Mouse (Mus musculus) kidney, embryonic 16.5 days (tissue): ENCODE measurements around the gene Lgals4. TPM values are rescaled to one million over a fixed set of nuclear protein-coding genes. Genes with fewer than 3 reads are reported as not detected.

Source experiments
- ATAC-seq: fragments of 200-750 bp; cut with Nextera tagmentation; 2 replicates; pipeline ENCODE4 v1.8.0; 2017; ENCODE audit warnings: moderate TSS enrichment; ENCODE audit not compliant: low FRiP score, low TSS enrichment
- H3K27ac ChIP-seq: fragments of 300-500 bp; sonication (generic); 2 replicates; pipeline ENCODE4 v1.5.1; 2014; ENCODE audit warnings: low read length
- H3K27me3 ChIP-seq: fragments of 300-500 bp; sonication (generic); 2 replicates; pipeline ENCODE4 v1.6.1; 2014; ENCODE audit warnings: low read length, control low read depth, mixed read lengths; ENCODE audit not compliant: insufficient read depth
- H3K36me3 ChIP-seq: fragments of 300-500 bp; sonication (generic); 2 replicates; pipeline ENCODE4 v1.6.1; 2014; ENCODE audit warnings: low read length, control low read depth, mixed read lengths; ENCODE audit not compliant: insufficient read depth
- H3K4me1 ChIP-seq: fragments of 300-500 bp; sonication (generic); 2 replicates; pipeline ENCODE4 v1.6.1; 2014; ENCODE audit warnings: low read length, control low read depth, mixed read lengths; ENCODE audit not compliant: insufficient read depth
- H3K4me2 ChIP-seq: fragments of 300-500 bp; sonication (generic); replicated peaks from 2 replicates; pipeline ENCODE4 v1.6.1; 2014; ENCODE audit warnings: low read depth, low read length
- H3K4me3 ChIP-seq: fragments of 300-500 bp; sonication (generic); 2 replicates; pipeline ENCODE4 v1.5.1; 2014; ENCODE audit warnings: mild to moderate bottlenecking, low read length
- H3K9ac ChIP-seq: fragments of 300-500 bp; sonication (generic); replicated peaks from 2 replicates; pipeline ENCODE4 v1.6.1; 2014; ENCODE audit warnings: low read length
- H3K9me3 ChIP-seq: fragments of 300-500 bp; sonication (generic); 2 replicates; pipeline ENCODE4 v1.6.1; 2016; ENCODE audit warnings: low read length, control low read depth
- WGBS: fragments of 180-500 bp; shearing (Covaris S2); extraction: QIAGEN DNeasy Blood & Tissue Kit; methylation state at CpG from one replicate; pipeline ENCODE4 v1.1.7; 2014; 5-methylcytosine and 5-hydroxymethylcytosine counted together
- polyA plus RNA-seq: library from polyadenylated mRNA; unstranded; fragments of >200 nt; fragmentation: Nextera tagmentation; extraction: Ambion mirVana; gene quantifications from 2 replicates; pipeline ENCODE4 v1.2.1, GENCODE M21; 2015

Gene Lgals4
- polyA plus RNA-seq, 1 experiment from 2014 or later: 10.8 TPM

GRCm38 (mm10) chr7:28807641-28808220 lies 25.9 kb upstream of the Lgals4 start:
- Histone ChIP-seq H3K9ac (peak overlapping the region; percentile 96), H3K27me3 (no peaks in the 10 kb centered on the region), H3K9me3 (no peaks in the 10 kb centered on the region), H3K4me3 (peak overlapping the region; percentile 78), H3K4me2 (peak overlapping the region; percentile 98), H3K4me1 (peaks cover 36% of the 10 kb centered on the region), H3K27ac (peak overlapping the region; percentile 100), H3K36me3 (peaks cover 2% of the 10 kb centered on the region; the same call in 1 of the 2 replicates)
- WGBS: 33% methylated on average over 8 of the region's 8 CpGs
- no peak for ATAC-seq

GRCm38 (mm10) chr7:28808221-28808941 lies 25.3 kb upstream of the Lgals4 start, which contains the start of gene Hnrnpl:
TSS of gene Hnrnpl (plus strand) at chr7:28808541.
- Histone ChIP-seq H3K27me3 (no peaks in the 10 kb centered on the region), H3K4me1 (peaks cover 36% of the 10 kb centered on the region), H3K9ac (peak within 1 kb of the TSS; percentile 96), H3K27ac (peak within 1 kb of the TSS; percentile 100), H3K9me3 (no peaks in the 10 kb centered on the region), H3K4me2 (peak within 1 kb of the TSS; percentile 98), H3K4me3 (peak within 1 kb of the TSS; percentile 78), H3K36me3 (peaks cover 9% of the 10 kb centered on the region)
- ATAC-seq: peak; percentile 9
- 3% methylated on average over 35 of the region's 35 CpGs for WGBS

GRCm38 (mm10) chr7:28808957-28809393 lies 24.7 kb upstream of the Lgals4 start:
- Histone ChIP-seq H3K27ac (peak overlapping the region; percentile 100), H3K36me3 (peaks cover 15% of the 10 kb centered on the region), H3K4me3 (peak overlapping the region; percentile 78), H3K4me1 (peaks cover 36% of the 10 kb centered on the region), H3K4me2 (peak overlapping the region; percentile 98), H3K9me3 (no peaks in the 10 kb centered on the region), H3K9ac (peak overlapping the region; percentile 96), H3K27me3 (no peaks in the 10 kb centered on the region)
- ATAC-seq: peak; percentile 74
- 0% methylated on average over 30 of the region's 32 CpGs for WGBS

- H3K9me3 ChIP-seq: no peaks in the 10 kb centered on the region
- peaks cover 21% of the 10 kb centered on the region for H3K36me3 ChIP-seq
- peak overlapping the region; percentile 78 for H3K4me3 ChIP-seq
- WGBS: under 1% methylated on average over 35 of the region's 35 CpGs
- H3K4me2 ChIP-seq: peak overlapping the region; percentile 98
- ATAC-seq: peak; percentile 23
- peaks cover 36% of the 10 kb centered on the region for H3K4me1 ChIP-seq
- H3K9ac ChIP-seq: peak overlapping the region; percentile 96
- H3K27me3 ChIP-seq: no peaks in the 10 kb centered on the region
- H3K27ac ChIP-seq: peak overlapping the region; percentile 100
Measured at GRCm38 (mm10) chr7:28809401-28810089, 24.1 kb upstream of the Lgals4 start.

DNA sequence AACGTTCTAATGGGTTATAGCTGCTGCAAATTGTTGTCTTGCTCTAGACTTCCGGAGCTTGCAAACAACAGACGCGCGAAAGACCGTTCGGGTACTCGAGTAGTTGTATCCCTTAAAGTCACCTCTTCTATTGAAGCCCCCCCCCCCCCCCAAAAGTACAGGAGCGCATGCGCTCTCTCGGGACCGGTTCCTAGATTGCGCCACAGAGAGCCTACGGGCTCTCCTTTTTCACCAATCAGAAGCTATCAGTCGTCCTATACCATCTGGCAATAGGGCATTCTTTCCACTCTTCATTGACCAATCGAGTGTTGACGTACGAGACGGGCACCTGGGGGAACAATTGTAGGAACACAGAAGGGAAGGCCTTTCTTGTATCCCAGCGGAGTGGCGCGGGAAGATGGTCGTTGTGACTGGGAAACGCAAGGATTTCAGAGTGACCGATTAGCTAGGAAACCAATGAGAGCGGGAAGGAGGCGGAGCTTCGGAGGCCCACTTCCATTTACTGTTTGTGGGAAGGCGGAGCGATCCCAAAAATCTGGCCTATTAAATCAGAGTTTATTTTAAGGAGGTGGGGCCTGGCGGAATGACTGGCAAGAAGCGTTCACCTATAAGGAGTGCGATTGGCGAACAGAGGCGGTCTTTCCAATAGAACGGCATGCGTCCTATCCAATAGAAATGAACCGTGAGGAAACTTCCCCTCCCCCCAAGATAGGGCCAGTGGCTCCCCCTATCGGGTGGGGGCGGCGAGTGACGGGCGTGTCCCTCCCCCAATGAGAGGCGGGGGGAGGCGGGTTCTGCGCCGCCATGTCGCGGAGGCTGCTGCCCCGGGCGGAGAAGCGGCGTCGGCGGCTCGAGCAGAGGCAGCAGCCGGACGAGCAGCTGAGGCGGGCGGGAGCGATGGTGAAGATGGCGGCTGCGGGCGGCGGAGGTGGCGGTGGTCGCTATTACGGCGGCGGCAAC lies 23.3 kb upstream of the Lgals4 start:
- Histone ChIP-seq H3K27me3 (no peaks in the 10 kb centered on the region), H3K4me1 (peaks cover 43% of the 10 kb centered on the region), H3K9me3 (no peaks in the 10 kb centered on the region), H3K4me3 (peak overlapping the region; percentile 86), H3K27ac (peak overlapping the region; percentile 100), H3K4me2 (peak overlapping the region; percentile 98), H3K36me3 (peaks cover 29% of the 10 kb centered on the region), H3K9ac (peak overlapping the region; percentile 97)
- WGBS: under 1% methylated on average over 70 of the region's 70 CpGs
- peak; percentile 92 for ATAC-seq

- peaks cover 51% of the 10 kb centered on the region for H3K4me1 ChIP-seq
- peak; percentile 20; the same call in 1 of the 2 replicates for ATAC-seq
- peak overlapping the region; percentile 92 for H3K4me2 ChIP-seq
- H3K27me3 ChIP-seq: no peaks in the 10 kb centered on the region
- H3K9me3 ChIP-seq: no peaks in the 10 kb centered on the region
- peaks cover 37% of the 10 kb centered on the region for H3K36me3 ChIP-seq
- H3K4me3 ChIP-seq: peak overlapping the region; percentile 86
- peak overlapping the region; percentile 99 for H3K27ac ChIP-seq
- H3K9ac ChIP-seq: peak overlapping the region; percentile 97
- WGBS: under 1% methylated on average over 40 of the region's 40 CpGs
Measured at GRCm38 (mm10) chr7:28811228-28811627, 22.4 kb upstream of the Lgals4 start.

- peaks cover 53% of the 10 kb centered on the region for H3K4me1 ChIP-seq
Measured at GRCm38 (mm10) chr7:28811640-28812275, 21.9 kb upstream of the Lgals4 start.

DNA sequence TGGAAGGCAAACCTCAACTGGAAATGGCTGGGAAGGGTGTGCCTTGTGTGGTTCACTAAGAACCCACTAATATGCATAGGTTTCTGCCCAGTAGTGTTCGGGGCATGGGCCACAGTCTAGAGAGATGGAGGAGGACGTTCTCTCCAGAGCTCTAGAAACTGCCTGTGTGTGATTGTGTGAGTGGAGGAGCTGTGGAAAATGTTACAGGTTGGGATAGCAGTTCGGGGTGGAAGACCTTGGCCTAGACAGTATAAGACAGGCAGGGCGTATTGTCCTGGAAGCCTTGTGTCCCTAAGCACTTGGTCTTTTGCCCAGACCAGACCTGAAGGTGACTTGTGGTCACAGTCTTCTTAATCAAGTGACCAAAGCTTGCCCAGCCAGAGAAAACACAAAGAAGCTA lies 21.2 kb upstream of the Lgals4 start:
- H3K4me1 ChIP-seq: peaks cover 59% of the 10 kb centered on the region
- H3K36me3 ChIP-seq: peaks cover 49% of the 10 kb centered on the region
- peak overlapping the region; percentile 97 for H3K9ac ChIP-seq
- no peaks in the 10 kb centered on the region for H3K27me3 ChIP-seq
- peak overlapping the region; percentile 92 for H3K4me2 ChIP-seq
- H3K9me3 ChIP-seq: no peaks in the 10 kb centered on the region
- ATAC-seq: no peak
- H3K27ac ChIP-seq: peak overlapping the region; percentile 99; the same call in 1 of the 2 replicates
- WGBS: 51% methylated on average over 4 of the region's 4 CpGs
- H3K4me3 ChIP-seq: peak overlapping the region; percentile 86

More at GRCm38 (mm10) chr7:28811640-28812275, 21.9 kb upstream of the Lgals4 start:
- WGBS: 5% methylated on average over 7 of the region's 7 CpGs
- Histone ChIP-seq H3K4me2 (peak overlapping the region; percentile 92), H3K9me3 (no peaks in the 10 kb centered on the region), H3K9ac (peak overlapping the region; percentile 97), H3K36me3 (peaks cover 43% of the 10 kb centered on the region), H3K27me3 (no peaks in the 10 kb centered on the region), H3K4me3 (peak overlapping the region; percentile 86), H3K27ac (peak overlapping the region; percentile 99)
- ATAC-seq: no peak
